Mouse (Mus musculus) G1E (cell line): Measurements from ENCODE around the gene Ctsz. TPM values are rescaled to one million over a fixed set of nuclear protein-coding genes. Genes with fewer than 3 reads are reported as not detected.

Source experiments
- ATAC-seq: 2 replicates; pipeline ENCODE4 v1.8.0; 2016; ENCODE audit warnings: mild to moderate bottlenecking; ENCODE audit not compliant: insufficient number of reproducible peaks, poor library complexity, low FRiP score, severe bottlenecking; ENCODE audit errors: extremely low read depth
- DNase-seq: peaks from one replicate; pipeline ENCODE4 v3.0.0; 2012; ENCODE audit warnings: low spot score
- H3K27me3 ChIP-seq: 2 replicates; pipeline ENCODE4 v1.6.1; 2012; ENCODE audit warnings: mild to moderate bottlenecking, low read length, inconsistent platforms; ENCODE audit not compliant: insufficient read depth
- H3K36me3 ChIP-seq: replicated peaks from 2 replicates; pipeline ENCODE3; 2012; ENCODE audit warnings: mild to moderate bottlenecking, inconsistent platforms
- H3K4me1 ChIP-seq: 2 replicates; pipeline ENCODE4 v1.6.1; 2012; ENCODE audit warnings: low read depth, low read length, inconsistent platforms, mixed read lengths; ENCODE audit not compliant: insufficient read depth
- H3K4me3 ChIP-seq: 2 replicates; pipeline ENCODE4 v1.5.1; 2012; ENCODE audit warnings: low read depth, mild to moderate bottlenecking, inconsistent platforms, low read length, moderate library complexity, mixed read lengths
- H3K9me3 ChIP-seq: replicated peaks from 2 replicates; pipeline ENCODE4 v1.6.1; 2012; ENCODE audit warnings: inconsistent platforms
- CTCF ChIP-seq: IDR thresholded peaks from 2 replicates; pipeline ENCODE4 v1.5.1; 2012; ENCODE audit warnings: low read depth, low read length, inconsistent platforms, mixed read lengths
- GATA1 ChIP-seq: IDR thresholded peaks from 2 replicates; pipeline ENCODE4 v1.6.1; 2012; ENCODE audit warnings: borderline replicate concordance, low read length, inconsistent platforms, mixed read lengths
- GATA2 ChIP-seq: IDR thresholded peaks from 2 replicates; pipeline ENCODE4 v1.6.1; 2012; ENCODE audit warnings: low read depth, low read length, inconsistent platforms, borderline replicate concordance
- POLR2AphosphoS5 ChIP-seq: IDR thresholded peaks from 2 replicates; pipeline ENCODE4 v1.6.1; 2012; ENCODE audit warnings: low read depth, low read length, inconsistent platforms; ENCODE audit not compliant: insufficient replicate concordance
- TAL1 ChIP-seq: conservative IDR thresholded peaks from 2 replicates; pipeline ENCODE4 v1.6.1; 2012; ENCODE audit warnings: low read depth, low read length, inconsistent platforms, mixed read lengths
- polyA plus RNA-seq: library from polyadenylated mRNA; stranded (reverse); fragments of >175 nt; gene quantifications from 2 replicates; pipeline ENCODE4 v1.2.3, GENCODE M21; 2012
- total RNA-seq, 2 experiments: library from RNA; stranded (forward) in 1 of 2; stranded (reverse) in 1 of 2; fragments of 200-1000 nt in 1 of 2; fragments of >200 nt in 1 of 2; fragmentation: Nextera tagmentation in 1 of 2; gene quantifications; 2 replicates each; pipeline ENCODE4 v1.2.3; 2014 to 2017

The Ctsz gene
- total and polyA plus RNA-seq, 3 experiments, result 22.1 to 27.1 (median 24.8) TPM

- Histone ChIP-seq H3K36me3 (no peaks in the 10 kb centered on the region), H3K27me3 (peaks cover 65% of the 10 kb centered on the region), H3K4me1 (peaks cover 2% of the 10 kb centered on the region; the same call in 1 of the 2 replicates), H3K4me3 (no peak overlapping the region), H3K9me3 (no peaks in the 10 kb centered on the region)
- TF ChIP-seq CTCF (no peak), TAL1 (no peak), GATA2 (no peak), GATA1 (no peak), POLR2AphosphoS5 (no peak)
- no peak for DNase-seq
- no peak for ATAC-seq
Measured at GRCm38 (mm10) chr2:174444359-174444758, 5.5 kb upstream of the Ctsz start.

GRCm38 (mm10) chr2:174443046-174443445, 4.2 kb upstream of the Ctsz start:
- DNase-seq, result no peak
- no peak overlapping the region for H3K4me3 ChIP-seq
- TF ChIP-seq GATA1, result no peak
- TF ChIP-seq POLR2AphosphoS5, result no peak
- TF ChIP-seq TAL1, result no peak
- no peak for TF ChIP-seq CTCF
- no peak for TF ChIP-seq GATA2
- ATAC-seq, result no peak
- H3K9me3 ChIP-seq, result no peaks in the 10 kb centered on the region
- peaks cover under 1% of the 10 kb centered on the region for H3K36me3 ChIP-seq
- H3K27me3 ChIP-seq, result peaks cover 60% of the 10 kb centered on the region
- H3K4me1 ChIP-seq, result peaks cover 14% of the 10 kb centered on the region

- no peak for ATAC-seq
- Histone ChIP-seq H3K27me3 (peaks cover 61% of the 10 kb centered on the region), H3K36me3 (peaks cover 5% of the 10 kb centered on the region), H3K9me3 (no peaks in the 10 kb centered on the region), H3K4me1 (peaks cover 19% of the 10 kb centered on the region), H3K4me3 (no peak overlapping the region)
- TF ChIP-seq TAL1 (no peak), GATA1 (no peak), CTCF (no peak), POLR2AphosphoS5 (no peak), GATA2 (no peak)
- no peak for DNase-seq
Measured at GRCm38 (mm10) chr2:174442460-174442859, 3.6 kb upstream of the Ctsz start.

DNA sequence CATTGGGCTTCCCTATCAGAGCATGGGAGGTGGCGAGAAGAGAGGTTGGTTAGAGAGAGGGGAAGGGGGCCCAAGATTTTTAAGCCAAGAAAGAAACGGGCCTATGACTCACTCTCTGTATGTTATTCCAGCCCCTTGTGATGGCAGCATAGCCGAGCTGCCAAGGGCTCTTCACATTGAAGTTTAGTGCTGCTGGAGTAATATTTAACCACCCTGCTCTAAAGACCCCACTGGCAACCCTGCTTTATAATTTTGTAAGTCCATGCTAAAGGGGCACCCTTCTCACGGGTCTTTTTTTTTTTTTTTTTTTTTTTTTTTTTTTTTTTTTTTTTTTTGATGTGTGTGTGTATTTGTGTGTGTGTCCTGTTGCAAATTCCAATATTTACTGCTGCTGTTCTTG, 3.1 kb upstream of the Ctsz start:
- Histone ChIP-seq H3K9me3 (no peaks in the 10 kb centered on the region), H3K36me3 (peaks cover 11% of the 10 kb centered on the region), H3K27me3 (peaks cover 56% of the 10 kb centered on the region), H3K4me1 (peaks cover 25% of the 10 kb centered on the region), H3K4me3 (no peak overlapping the region)
- TF ChIP-seq GATA2 (no peak), POLR2AphosphoS5 (no peak), GATA1 (no peak), CTCF (no peak), TAL1 (no peak)
- no peak for DNase-seq
- no peak for ATAC-seq

GRCm38 (mm10) chr2:174439961-174440360, 1.1 kb upstream of the Ctsz start:
- Histone ChIP-seq H3K36me3 (peaks cover 28% of the 10 kb centered on the region), H3K4me1 (peaks cover 28% of the 10 kb centered on the region), H3K27me3 (peaks cover 43% of the 10 kb centered on the region), H3K9me3 (no peaks in the 10 kb centered on the region), H3K4me3 (no peak overlapping the region)
- TF ChIP-seq CTCF (no peak), GATA1 (no peak), TAL1 (no peak)
- no peak for ATAC-seq
- no peak for DNase-seq

DNA sequence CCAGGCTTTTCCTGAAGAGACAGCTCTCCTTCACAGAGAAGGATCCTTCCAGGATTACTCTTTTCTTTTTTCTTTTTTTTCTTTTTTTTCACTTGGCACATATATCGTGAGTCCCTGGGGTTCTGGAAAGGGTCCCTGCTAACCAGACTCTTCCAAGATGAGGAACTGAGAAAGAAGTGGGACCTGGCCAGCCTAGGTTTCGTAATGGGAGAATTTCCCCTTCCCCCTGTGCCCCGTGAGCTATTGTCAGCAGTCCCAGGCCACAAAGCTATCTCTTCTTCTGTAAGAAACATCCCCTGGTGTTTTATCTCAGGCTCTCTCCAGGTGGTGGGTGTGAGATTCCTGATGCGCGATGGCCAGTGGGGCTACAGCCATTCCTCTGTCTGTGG, 605 bp upstream of the Ctsz start:
- no peak for TF ChIP-seq CTCF
- TF ChIP-seq GATA2, result no peak
- no peak for TF ChIP-seq GATA1
- TF ChIP-seq TAL1, result no peak
- TF ChIP-seq POLR2AphosphoS5, result no peak
- H3K4me3 ChIP-seq, result no peak overlapping the region
- ATAC-seq (no peak), DNase-seq (no peak)
- peaks cover 28% of the 10 kb centered on the region for H3K4me1 ChIP-seq
- peaks cover 33% of the 10 kb centered on the region for H3K36me3 ChIP-seq
- H3K9me3 ChIP-seq, result no peaks in the 10 kb centered on the region
- peaks cover 45% of the 10 kb centered on the region for H3K27me3 ChIP-seq
